Mouse (Mus musculus) ZHBTc4 (cell line): Measurements from ENCODE around the gene Syngr2.

Source experiments
- DNase-seq: peaks from one replicate; pipeline ENCODE4 v3.0.0-alpha.2; 2011; ENCODE audit warnings: low read depth, low spot score

Syngr2 gene

GRCm38 (mm10) chr11:117863174-117863856 is 53.8 kb downstream of the Syngr2 start:
- DNase-seq: peak; percentile 54
